Mouse (Mus musculus): Measurements from ENCODE around the gene Olfr1445.

Olfr1445 gene

DNA sequence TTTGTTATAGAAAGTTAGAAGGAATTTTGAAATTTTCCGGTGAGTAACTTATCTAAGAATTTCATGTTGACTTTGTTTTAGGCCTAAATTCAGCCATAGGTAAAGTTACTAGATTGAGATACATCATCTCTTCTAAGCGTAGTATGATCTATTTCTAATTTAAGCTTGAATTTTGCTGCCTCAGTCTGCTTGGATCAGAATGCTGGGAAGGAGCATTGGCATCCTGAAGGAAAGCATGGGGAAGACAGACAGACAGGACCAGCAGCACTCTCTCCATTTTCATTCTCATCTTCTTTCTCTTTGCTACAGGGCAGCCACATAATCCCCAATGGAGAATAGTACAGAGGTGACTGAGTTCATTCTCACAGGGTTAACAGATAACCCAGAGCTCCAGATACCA lies at the start of gene Olfr1445:
Olfr1445 (plus strand) TSS at position 301 of the 400 bp plus-strand sequence.
- DNase-seq = no peak

DNA sequence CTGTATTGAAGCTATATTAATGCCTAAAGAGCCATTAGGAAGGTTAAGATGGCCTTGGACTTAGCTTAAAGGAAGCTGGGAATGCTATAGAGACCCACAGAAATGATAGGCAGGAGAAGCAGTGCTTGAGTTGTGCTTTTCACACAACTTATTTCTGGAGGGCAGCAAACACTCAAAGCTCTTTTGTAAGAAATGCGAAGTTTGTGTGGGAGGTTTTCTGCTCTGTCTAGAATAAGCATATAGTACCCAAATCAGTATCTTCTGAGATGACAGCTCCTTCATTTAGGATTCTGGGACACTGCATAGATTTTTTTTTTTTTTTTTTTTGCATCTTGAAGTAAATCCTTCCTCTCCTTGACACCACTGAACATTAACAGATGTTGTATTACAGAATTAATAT lies 45.1 kb upstream of the Olfr1445 start:
- DNase-seq = no peak

DNA sequence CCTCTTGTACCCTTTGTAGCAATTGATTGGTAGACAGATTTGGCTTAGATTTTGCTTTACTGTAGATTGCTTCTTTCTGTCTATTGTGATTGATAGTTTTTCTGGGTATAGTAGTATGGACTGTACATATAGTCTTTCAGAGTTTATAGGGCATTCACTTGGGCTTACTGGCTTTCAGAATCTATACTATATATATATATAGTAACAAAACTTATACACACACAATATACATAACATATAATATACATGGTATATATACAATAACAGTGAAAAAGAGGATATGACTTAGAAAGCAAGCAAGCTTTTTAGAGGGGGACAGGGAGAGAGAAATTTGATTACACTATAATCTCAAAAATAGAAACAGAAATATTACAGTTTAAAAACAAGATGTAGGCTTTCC lies 37.3 kb upstream of the Olfr1445 start, which contains the start of gene Gm5244:
Gm5244 (plus strand) TSS at position 301 of the 400 bp plus-strand sequence.
- no peak for DNase-seq

DNA sequence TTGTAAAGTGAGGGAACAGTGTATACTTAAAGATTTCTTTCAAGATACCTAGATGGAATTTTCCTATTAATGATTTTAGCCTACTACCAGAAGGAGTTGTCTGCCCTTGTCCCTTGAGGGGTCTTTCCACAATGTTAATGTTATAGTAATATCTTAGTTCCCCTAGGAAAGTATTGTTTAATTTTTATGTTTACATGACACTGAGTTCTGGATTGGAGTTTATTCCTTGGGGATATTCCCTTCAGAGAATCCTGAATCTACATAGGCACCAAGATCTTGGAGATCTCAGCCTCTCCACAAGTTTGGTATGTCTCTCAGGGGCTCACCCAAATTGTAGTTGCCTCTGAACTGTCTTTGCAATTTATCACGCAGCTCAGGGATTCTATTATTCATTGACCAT lies 26.7 kb upstream of the Olfr1445 start, which contains the start of gene Olfr1444:
Olfr1444 (plus strand) TSS at position 301 of the 400 bp plus-strand sequence.
- no peak for DNase-seq

DNA sequence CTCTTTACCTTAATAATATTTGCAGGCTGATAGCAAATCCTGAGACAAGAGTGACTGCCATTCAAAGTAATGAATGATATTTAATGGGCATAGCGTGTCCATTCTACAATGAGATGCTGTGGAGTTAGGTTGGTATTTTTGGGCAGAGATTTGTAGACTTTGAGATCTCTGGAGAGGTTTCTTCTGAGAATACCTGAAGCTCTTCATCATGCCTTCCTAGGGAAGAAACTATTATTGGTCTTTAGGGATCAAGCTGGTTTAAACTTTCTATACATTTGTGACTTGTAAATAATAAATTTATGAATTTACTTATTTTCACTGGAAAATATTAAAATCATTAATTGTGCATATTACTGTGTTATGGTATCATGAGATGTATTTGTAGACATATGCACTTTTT lies 9.8 kb downstream of the Olfr1445 start, which contains the start of gene Olfr1446:
Olfr1446 (minus strand) TSS at position 101 of the 400 bp plus-strand sequence.
- no peak for DNase-seq

DNA sequence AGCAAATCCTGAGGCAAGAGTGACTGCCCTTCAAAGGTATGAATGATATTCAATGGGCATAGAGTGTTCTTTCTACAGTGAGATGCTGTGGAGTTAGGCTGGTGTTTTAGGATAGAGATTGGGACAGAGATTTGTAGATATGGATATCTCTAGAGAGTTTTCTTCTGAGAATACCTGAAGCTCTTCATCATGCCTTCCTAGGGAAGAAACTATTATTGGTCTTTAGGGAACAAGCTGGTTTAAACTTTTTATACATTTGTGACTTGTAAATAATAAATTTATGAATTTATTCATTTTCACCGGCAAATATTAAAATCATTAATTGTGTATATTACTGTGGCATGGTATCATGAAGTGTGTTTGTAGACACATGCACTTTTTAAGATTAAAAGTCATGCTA lies 20.0 kb downstream of the Olfr1445 start, which contains the start of gene Olfr1447:
Olfr1447 (minus strand) TSS at position 101 of the 400 bp plus-strand sequence.
- DNase-seq = no peak

DNA sequence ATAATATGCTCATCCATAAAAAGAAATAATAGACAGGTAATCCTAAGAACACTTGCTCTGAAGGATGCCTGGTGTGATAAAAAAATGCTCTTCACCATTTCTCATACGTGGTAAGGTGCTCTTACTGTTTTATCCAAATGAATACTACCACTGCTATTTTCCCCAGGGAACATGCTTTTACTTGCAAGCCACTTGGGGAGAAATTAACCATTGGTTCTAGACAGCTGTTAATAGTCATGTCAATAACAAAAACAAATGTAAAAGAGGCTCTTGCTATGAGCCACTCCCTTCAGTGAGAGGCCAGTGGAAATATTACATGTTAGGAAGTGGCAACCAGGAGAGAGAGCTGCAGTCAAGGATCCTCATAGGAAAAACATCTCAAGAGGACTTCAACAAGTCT lies 40.7 kb downstream of the Olfr1445 start, which contains the start of gene Olfr1448:
Olfr1448 (minus strand) TSS at position 101 of the 400 bp plus-strand sequence.
- DNase-seq = no peak

DNA sequence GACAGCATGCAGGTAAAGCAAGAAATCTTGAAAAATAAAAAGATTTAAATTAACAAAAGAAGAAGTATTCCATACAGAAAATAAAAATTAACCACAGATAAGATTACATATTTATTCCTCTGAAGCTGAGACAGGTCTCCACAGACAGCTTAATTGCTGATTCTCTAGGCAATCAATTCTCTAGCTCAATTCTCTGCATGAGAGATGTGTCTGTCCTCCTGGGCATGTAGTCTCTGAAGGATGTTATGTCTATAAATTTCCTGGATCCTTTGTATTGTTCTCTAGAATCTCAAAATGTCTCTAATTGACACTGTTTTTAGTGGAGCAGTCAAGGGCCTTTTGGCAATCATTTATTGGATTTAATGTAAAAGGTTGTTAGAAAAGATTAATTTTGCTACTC lies 46.9 kb downstream of the Olfr1445 start, which contains the start of gene Olfr1449:
Olfr1449 (plus strand) TSS at position 301 of the 400 bp plus-strand sequence.
- DNase-seq = no peak
